Mouse (Mus musculus) lung, embryonic 16.5 days (tissue): ENCODE results near the gene Limk1. TPM values are rescaled to one million over a fixed set of nuclear protein-coding genes. Genes with fewer than 3 reads are reported as not detected.

Source experiments
- ATAC-seq: fragments of 200-750 bp; cut with Nextera tagmentation; 2 replicates; pipeline ENCODE4 v1.8.0; 2017; ENCODE audit warnings: low read depth, mild to moderate bottlenecking, moderate library complexity
- H3K27ac ChIP-seq: fragments of 300-500 bp; sonication (generic); 2 replicates; pipeline ENCODE4 v1.5.1; 2014; ENCODE audit warnings: mild to moderate bottlenecking, control low read depth, low read length
- H3K27me3 ChIP-seq: fragments of 300-500 bp; sonication (generic); 2 replicates; pipeline ENCODE4 v1.6.1; 2014; ENCODE audit warnings: low read depth, low read length, mixed read lengths; ENCODE audit not compliant: control insufficient read depth, insufficient read depth
- H3K36me3 ChIP-seq: fragments of 300-500 bp; sonication (generic); 2 replicates; pipeline ENCODE4 v1.6.1; 2014; ENCODE audit warnings: low read length; ENCODE audit not compliant: control insufficient read depth, insufficient read depth
- H3K4me1 ChIP-seq: fragments of 300-500 bp; sonication (generic); replicated peaks from 2 replicates; pipeline ENCODE4 v1.6.1; 2014; ENCODE audit warnings: low read length, mixed read lengths; ENCODE audit not compliant: control insufficient read depth, insufficient read depth
- H3K4me2 ChIP-seq: fragments of 300-500 bp; sonication (generic); 2 replicates; pipeline ENCODE4 v1.6.1; 2014; ENCODE audit warnings: low read depth, low read length, control low read depth
- H3K4me3 ChIP-seq: fragments of 300-500 bp; sonication (generic); 2 replicates; pipeline ENCODE4 v1.5.1; 2014; ENCODE audit warnings: mild to moderate bottlenecking, low read length, control low read depth
- H3K9ac ChIP-seq: fragments of 300-500 bp; sonication (generic); 2 replicates; pipeline ENCODE4 v1.6.1; 2014; ENCODE audit warnings: low read length, control low read depth
- H3K9me3 ChIP-seq: fragments of 300-500 bp; sonication (generic); 2 replicates; pipeline ENCODE4 v1.6.1; 2016; ENCODE audit warnings: low read length; ENCODE audit not compliant: control insufficient read depth
- WGBS: fragments of 180-500 bp; shearing (Covaris S2); extraction: QIAGEN DNeasy Blood & Tissue Kit; methylation state at CpG from one replicate; pipeline ENCODE4 v1.1.7; 2014; 5-methylcytosine and 5-hydroxymethylcytosine counted together
- polyA plus RNA-seq: library from polyadenylated mRNA; unstranded; fragments of >200 nt; fragmentation: Nextera tagmentation; extraction: Ambion mirVana; gene quantifications from 2 replicates; pipeline ENCODE4 v1.2.1, GENCODE M21; 2015

Limk1 gene
- polyA plus RNA-seq, 1 experiment from 2014 or later: 8.3 TPM

DNA sequence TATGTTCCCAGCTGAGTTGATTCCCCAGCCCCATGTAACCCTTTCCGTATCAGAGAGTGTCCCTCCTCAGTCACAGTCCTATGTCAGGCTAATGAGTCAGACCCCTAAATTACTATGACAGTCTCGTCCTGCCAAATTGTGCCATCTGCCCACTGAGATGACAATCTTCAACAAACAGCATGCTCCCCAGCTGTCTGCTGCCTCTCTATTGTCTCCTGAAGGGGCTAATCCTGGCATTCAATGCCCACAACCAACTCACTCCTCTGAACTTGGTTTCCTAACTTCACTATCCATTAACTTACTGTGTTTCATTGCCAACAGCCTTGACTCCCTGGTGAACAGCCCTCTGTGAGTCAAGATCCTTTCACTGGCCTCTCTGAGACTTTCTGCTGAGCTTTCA, 4.0 kb downstream of the Limk1 start:
- 79% methylated on average over 2 of the region's 2 CpGs for WGBS
- H3K4me1 ChIP-seq: peaks cover 26% of the 10 kb centered on the region
- ATAC-seq: no peak

DNA sequence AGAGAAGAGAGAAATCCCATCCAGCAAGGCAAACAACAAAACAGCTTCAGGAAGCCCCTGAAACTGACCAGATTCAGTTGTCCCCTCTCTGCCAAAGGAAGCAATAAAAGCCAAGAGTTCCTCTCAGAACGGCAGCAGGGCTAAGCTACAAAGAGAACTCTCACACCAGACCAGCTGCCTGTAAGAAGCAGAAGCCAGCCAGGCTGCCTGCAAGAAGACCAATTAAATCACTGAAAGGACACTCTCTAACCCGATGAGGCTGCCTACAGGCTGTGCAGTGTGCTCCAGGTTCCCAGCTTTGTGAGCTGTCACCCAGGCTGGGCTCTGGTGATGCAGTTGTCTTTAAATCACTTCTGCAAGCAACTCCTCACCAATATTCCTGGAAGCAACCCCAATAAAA, 4.6 kb downstream of the Limk1 start:
- Histone ChIP-seq H3K36me3 (peaks cover 2% of the 10 kb centered on the region; the same call in 1 of the 2 replicates), H3K27ac (no peak overlapping the region), H3K4me1 (peaks cover 24% of the 10 kb centered on the region), H3K4me3 (no peak overlapping the region), H3K9me3 (no peaks in the 10 kb centered on the region), H3K4me2 (no peak overlapping the region), H3K27me3 (no peaks in the 10 kb centered on the region), H3K9ac (no peak overlapping the region)
- WGBS: 58% methylated on average over 2 of the region's 2 CpGs
- no peak for ATAC-seq

More for the DNA sequence above, 4.0 kb downstream of the Limk1 start:
- H3K4me3 ChIP-seq: no peak overlapping the region
- no peaks in the 10 kb centered on the region for H3K9me3 ChIP-seq
- H3K27me3 ChIP-seq: no peaks in the 10 kb centered on the region
- no peak overlapping the region for H3K27ac ChIP-seq
- no peak overlapping the region for H3K4me2 ChIP-seq
- no peak overlapping the region for H3K9ac ChIP-seq
- peaks cover 2% of the 10 kb centered on the region; the same call in 1 of the 2 replicates for H3K36me3 ChIP-seq

DNA sequence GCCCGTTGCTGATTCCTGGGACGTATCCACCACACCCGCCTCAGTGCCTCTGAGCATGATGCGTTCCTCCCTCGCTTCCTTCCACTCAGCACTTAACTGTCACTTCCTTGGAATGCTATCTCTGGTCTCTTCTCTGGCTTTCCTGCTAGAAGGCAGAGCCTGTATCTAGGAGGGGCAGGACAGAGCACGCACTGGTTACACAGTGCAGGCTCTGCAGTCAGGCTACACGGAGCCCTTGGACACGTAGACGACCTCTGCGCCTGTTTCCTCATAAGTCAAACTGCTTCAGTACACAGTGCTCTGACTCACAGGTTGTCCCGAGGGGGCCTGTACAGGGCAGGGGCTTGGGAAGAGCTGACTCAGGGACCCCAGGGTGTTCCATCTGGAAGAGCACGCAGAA, 8.2 kb downstream of the Limk1 start:
- Histone ChIP-seq H3K4me1 (peaks cover 36% of the 10 kb centered on the region), H3K36me3 (peaks cover 2% of the 10 kb centered on the region; the same call in 1 of the 2 replicates), H3K9ac (peak overlapping the region; percentile 6; the same call in 1 of the 2 replicates), H3K27ac (peak overlapping the region; percentile 62), H3K4me2 (no peak overlapping the region), H3K9me3 (no peaks in the 10 kb centered on the region), H3K27me3 (no peaks in the 10 kb centered on the region), H3K4me3 (no peak overlapping the region)
- WGBS: 43% methylated on average over 12 of the region's 12 CpGs
- no peak for ATAC-seq

- Histone ChIP-seq H3K9me3 (no peaks in the 10 kb centered on the region), H3K4me2 (no peak overlapping the region), H3K27ac (peak overlapping the region; percentile 45; the same call in 1 of the 2 replicates), H3K36me3 (peaks cover 2% of the 10 kb centered on the region; the same call in 1 of the 2 replicates), H3K27me3 (no peaks in the 10 kb centered on the region), H3K4me1 (peaks cover 36% of the 10 kb centered on the region), H3K4me3 (no peak overlapping the region), H3K9ac (peak overlapping the region; percentile 13; the same call in 1 of the 2 replicates)
- 70% methylated on average over 8 of the region's 8 CpGs for WGBS
- no peak for ATAC-seq
Observed at GRCm38 (mm10) chr5:134678827-134679546, 9.4 kb downstream of the Limk1 start.

- no peaks in the 10 kb centered on the region for H3K9me3 ChIP-seq
- H3K36me3 ChIP-seq: no peaks in the 10 kb centered on the region
- 67% methylated on average over 3 of the region's 3 CpGs for WGBS
- peaks cover 36% of the 10 kb centered on the region for H3K4me1 ChIP-seq
- H3K27ac ChIP-seq: peak overlapping the region; percentile 42
- H3K4me3 ChIP-seq: peak overlapping the region; percentile 10; the same call in 1 of the 2 replicates
- peak overlapping the region; percentile 24 for H3K4me2 ChIP-seq
- H3K27me3 ChIP-seq: no peaks in the 10 kb centered on the region
- H3K9ac ChIP-seq: peak overlapping the region; percentile 33
- no peak for ATAC-seq
Observed at GRCm38 (mm10) chr5:134678031-134678430, 10.4 kb downstream of the Limk1 start.

- Histone ChIP-seq H3K4me2 (peak overlapping the region; percentile 24), H3K4me1 (peaks cover 36% of the 10 kb centered on the region), H3K9me3 (no peaks in the 10 kb centered on the region), H3K9ac (peak overlapping the region; percentile 33; the same call in 1 of the 2 replicates), H3K4me3 (peak overlapping the region; percentile 10; the same call in 1 of the 2 replicates), H3K36me3 (peaks cover 2% of the 10 kb centered on the region), H3K27ac (peak overlapping the region; percentile 42; the same call in 1 of the 2 replicates), H3K27me3 (no peaks in the 10 kb centered on the region)
- ATAC-seq: no peak
- WGBS: 81% methylated on average over 5 of the region's 5 CpGs
Observed at GRCm38 (mm10) chr5:134677491-134677890, 10.9 kb downstream of the Limk1 start.

- peak overlapping the region; percentile 90 for H3K27ac ChIP-seq
- 3% methylated on average over 14 of the region's 14 CpGs for WGBS
- ATAC-seq: peak; percentile 88
- peak overlapping the region; percentile 59 for H3K9ac ChIP-seq
- peak overlapping the region; percentile 37 for H3K4me3 ChIP-seq
- H3K4me1 ChIP-seq: peaks cover 40% of the 10 kb centered on the region
- peaks cover 5% of the 10 kb centered on the region for H3K36me3 ChIP-seq
- no peaks in the 10 kb centered on the region for H3K27me3 ChIP-seq
- H3K9me3 ChIP-seq: no peaks in the 10 kb centered on the region
- peak overlapping the region; percentile 59 for H3K4me2 ChIP-seq
Observed at GRCm38 (mm10) chr5:134675956-134676759, 12.2 kb downstream of the Limk1 start.

- Histone ChIP-seq H3K36me3 (peaks cover 6% of the 10 kb centered on the region), H3K4me1 (peaks cover 30% of the 10 kb centered on the region), H3K27ac (0 out of 2 replicates have a peak overlapping the region, but pooled peaks have one; percentile 90), H3K27me3 (no peaks in the 10 kb centered on the region), H3K9ac (no peak overlapping the region), H3K4me3 (no peak overlapping the region), H3K4me2 (no peak overlapping the region), H3K9me3 (no peaks in the 10 kb centered on the region)
- WGBS: 63% methylated on average over 5 of the region's 5 CpGs
- no peak for ATAC-seq
Observed at GRCm38 (mm10) chr5:134674977-134675376, 13.4 kb downstream of the Limk1 start.

GRCm38 (mm10) chr5:134672611-134673010, 15.8 kb downstream of the Limk1 start:
- Histone ChIP-seq H3K4me3 (no peak overlapping the region), H3K4me2 (no peak overlapping the region), H3K9me3 (no peaks in the 10 kb centered on the region), H3K9ac (no peak overlapping the region), H3K27me3 (no peaks in the 10 kb centered on the region), H3K4me1 (peaks cover 23% of the 10 kb centered on the region), H3K27ac (no peak overlapping the region), H3K36me3 (peaks cover 9% of the 10 kb centered on the region)
- WGBS: 93% methylated on average over 6 of the region's 6 CpGs
- no peak for ATAC-seq
